Mouse (Mus musculus) forebrain, embryonic 12.5 days (tissue): Measurements from ENCODE around the gene Rps26. TPM values are rescaled to one million over a fixed set of nuclear protein-coding genes. Genes with fewer than 3 reads are reported as not detected.

Source experiments
- ATAC-seq: fragments of 200-750 bp; cut with Nextera tagmentation; 2 replicates; pipeline ENCODE4 v1.8.0; 2017; ENCODE audit warnings: moderate TSS enrichment; ENCODE audit not compliant: low FRiP score
- H3K27ac ChIP-seq: fragments of 300-500 bp; sonication (generic); 2 replicates; pipeline ENCODE4 v1.5.1; 2016; ENCODE audit warnings: mild to moderate bottlenecking
- H3K27me3 ChIP-seq: fragments of 300-500 bp; sonication (generic); 2 replicates; pipeline ENCODE4 v1.6.1; 2016; ENCODE audit warnings: mild to moderate bottlenecking
- H3K36me3 ChIP-seq: fragments of 300-500 bp; sonication (generic); replicated peaks from 2 replicates; pipeline ENCODE4 v1.6.1; 2016; ENCODE audit warnings: mild to moderate bottlenecking
- H3K4me1 ChIP-seq: fragments of 300-500 bp; sonication (generic); 2 replicates; pipeline ENCODE4 v1.6.1; 2016
- H3K4me2 ChIP-seq: fragments of 300-500 bp; sonication (generic); 2 replicates; pipeline ENCODE4 v1.6.1; 2016; ENCODE audit warnings: mild to moderate bottlenecking, moderate library complexity
- H3K4me3 ChIP-seq: fragments of 300-500 bp; sonication (generic); replicated peaks from 2 replicates; pipeline ENCODE4 v1.5.1; 2016; ENCODE audit warnings: mild to moderate bottlenecking
- H3K9ac ChIP-seq: fragments of 300-500 bp; sonication (generic); 2 replicates; pipeline ENCODE4 v1.6.1; 2016; ENCODE audit warnings: mild to moderate bottlenecking
- H3K9me3 ChIP-seq: fragments of 300-500 bp; sonication (generic); 2 replicates; pipeline ENCODE4 v1.6.1; 2016
- WGBS: fragments of 180-500 bp; shearing (Covaris S2); methylation state at CpG from one replicate; pipeline ENCODE4 v1.1.7; 2016; 5-methylcytosine and 5-hydroxymethylcytosine counted together
- polyA plus RNA-seq: library from polyadenylated mRNA; unstranded; fragments of >200 nt; fragmentation: Nextera tagmentation; extraction: Ambion mirVana; gene quantifications from 2 replicates; pipeline ENCODE4 v1.2.1, GENCODE M21; 2016

The Rps26 gene
- polyA plus RNA-seq, 1 experiment from 2014 or later, result 501 TPM

- peak; percentile 40; the same call in 1 of the 2 replicates for ATAC-seq
- H3K4me1 ChIP-seq, result peaks cover 17% of the 10 kb centered on the region
- H3K9me3 ChIP-seq, result no peaks in the 10 kb centered on the region
- H3K4me3 ChIP-seq, result peak within 1 kb of the TSS; percentile 67
- no peaks in the 10 kb centered on the region for H3K36me3 ChIP-seq
- H3K27me3 ChIP-seq, result peaks cover 65% of the 10 kb centered on the region
- H3K9ac ChIP-seq, result peak within 1 kb of the TSS; percentile 64
- WGBS, result under 1% methylated on average over 34 of the region's 43 CpGs
- H3K4me2 ChIP-seq, result peak within 1 kb of the TSS; percentile 98
- H3K27ac ChIP-seq, result 0 out of 2 replicates have a peak within 1 kb of the TSS, but pooled peaks have one; percentile 19
These were observed 36.9 kb downstream of the Rps26 start, which contains the start of gene Erbb3 for GRCm38 (mm10) chr10:128589464-128590192. TSS of gene Erbb3 (minus strand) at chr10:128589652.

- Histone ChIP-seq H3K4me2 (peak overlapping the region; percentile 98), H3K4me3 (peak overlapping the region; percentile 67), H3K36me3 (no peaks in the 10 kb centered on the region), H3K9me3 (no peaks in the 10 kb centered on the region), H3K4me1 (peaks cover 17% of the 10 kb centered on the region), H3K27me3 (peaks cover 69% of the 10 kb centered on the region), H3K27ac (no peak overlapping the region), H3K9ac (peak overlapping the region; percentile 64)
- 2% methylated on average over 23 of the region's 23 CpGs for WGBS
- ATAC-seq, result peak; percentile 28; the same call in 1 of the 2 replicates
These were observed 37.6 kb downstream of the Rps26 start for GRCm38 (mm10) chr10:128588775-128589463.

GRCm38 (mm10) chr10:128588136-128588535, 38.4 kb downstream of the Rps26 start:
- H3K9ac ChIP-seq, result no peak overlapping the region
- no peaks in the 10 kb centered on the region for H3K9me3 ChIP-seq
- WGBS, result 25% methylated on average over 1 of the region's 1 CpGs
- H3K4me1 ChIP-seq, result peaks cover 17% of the 10 kb centered on the region
- no peak overlapping the region for H3K4me2 ChIP-seq
- no peak overlapping the region for H3K27ac ChIP-seq
- peaks cover 71% of the 10 kb centered on the region for H3K27me3 ChIP-seq
- ATAC-seq, result no peak
- no peak overlapping the region for H3K4me3 ChIP-seq
- H3K36me3 ChIP-seq, result no peaks in the 10 kb centered on the region

- ATAC-seq, result no peak
These were observed 38.9 kb downstream of the Rps26 start for GRCm38 (mm10) chr10:128587697-128588096.

GRCm38 (mm10) chr10:128587120-128587519, 39.4 kb downstream of the Rps26 start:
- Histone ChIP-seq H3K4me3 (no peak overlapping the region), H3K27ac (no peak overlapping the region), H3K9me3 (no peaks in the 10 kb centered on the region), H3K4me1 (peaks cover 17% of the 10 kb centered on the region), H3K36me3 (no peaks in the 10 kb centered on the region), H3K9ac (no peak overlapping the region), H3K4me2 (no peak overlapping the region), H3K27me3 (peaks cover 74% of the 10 kb centered on the region)
- WGBS, result 50% methylated on average over 4 of the region's 4 CpGs
- ATAC-seq, result no peak

More at GRCm38 (mm10) chr10:128587697-128588096, 38.9 kb downstream of the Rps26 start:
- Histone ChIP-seq H3K27me3 (peaks cover 74% of the 10 kb centered on the region), H3K4me1 (peaks cover 17% of the 10 kb centered on the region), H3K36me3 (no peaks in the 10 kb centered on the region), H3K9me3 (no peaks in the 10 kb centered on the region), H3K4me2 (no peak overlapping the region), H3K9ac (no peak overlapping the region), H3K4me3 (no peak overlapping the region), H3K27ac (no peak overlapping the region)
- WGBS, result 59% methylated on average over 8 of the region's 8 CpGs

- Histone ChIP-seq H3K27ac (no peak overlapping the region), H3K9ac (no peak overlapping the region), H3K27me3 (peaks cover 74% of the 10 kb centered on the region)
These were observed 40.0 kb downstream of the Rps26 start for GRCm38 (mm10) chr10:128586546-128586945.

GRCm38 (mm10) chr10:128584386-128584785, 42.2 kb downstream of the Rps26 start:
- WGBS, result 9% methylated on average over 4 of the region's 4 CpGs
- H3K36me3 ChIP-seq, result no peaks in the 10 kb centered on the region
- H3K4me1 ChIP-seq, result peaks cover 4% of the 10 kb centered on the region
- H3K4me2 ChIP-seq, result no peak overlapping the region
- H3K9ac ChIP-seq, result no peak overlapping the region
- H3K27ac ChIP-seq, result no peak overlapping the region
- ATAC-seq, result no peak
- no peaks in the 10 kb centered on the region for H3K9me3 ChIP-seq
- H3K27me3 ChIP-seq, result peaks cover 64% of the 10 kb centered on the region
- no peak overlapping the region for H3K4me3 ChIP-seq

More at GRCm38 (mm10) chr10:128586546-128586945, 40.0 kb downstream of the Rps26 start:
- no peak overlapping the region for H3K4me2 ChIP-seq
- WGBS, result 15% methylated on average over 1 of the region's 1 CpGs
- ATAC-seq, result no peak
- no peaks in the 10 kb centered on the region for H3K9me3 ChIP-seq
- H3K36me3 ChIP-seq, result no peaks in the 10 kb centered on the region
- no peak overlapping the region for H3K4me3 ChIP-seq
- H3K4me1 ChIP-seq, result peaks cover 17% of the 10 kb centered on the region

- 25% methylated on average over 7 of the region's 7 CpGs for WGBS
- no peak overlapping the region for H3K27ac ChIP-seq
- no peak overlapping the region for H3K4me2 ChIP-seq
- no peaks in the 10 kb centered on the region for H3K36me3 ChIP-seq
- H3K9ac ChIP-seq, result no peak overlapping the region
- H3K9me3 ChIP-seq, result no peaks in the 10 kb centered on the region
- peaks cover 57% of the 10 kb centered on the region for H3K27me3 ChIP-seq
- ATAC-seq, result no peak; the same call in 1 of the 2 replicates
- H3K4me3 ChIP-seq, result no peak overlapping the region
- no peaks in the 10 kb centered on the region for H3K4me1 ChIP-seq
These were observed 42.9 kb downstream of the Rps26 start for GRCm38 (mm10) chr10:128583644-128584043.

- no peaks in the 10 kb centered on the region for H3K36me3 ChIP-seq
- no peak for ATAC-seq
- H3K9ac ChIP-seq, result no peak overlapping the region
- no peak overlapping the region for H3K4me3 ChIP-seq
- H3K9me3 ChIP-seq, result no peaks in the 10 kb centered on the region
- no peak overlapping the region for H3K4me2 ChIP-seq
- peaks cover 18% of the 10 kb centered on the region for H3K27me3 ChIP-seq
- WGBS, result 84% methylated on average over 4 of the region's 4 CpGs
- no peaks in the 10 kb centered on the region for H3K4me1 ChIP-seq
- no peak overlapping the region for H3K27ac ChIP-seq
These were observed 46.8 kb downstream of the Rps26 start for GRCm38 (mm10) chr10:128579731-128580130.

GRCm38 (mm10) chr10:128579298-128579697, 47.2 kb downstream of the Rps26 start:
- Histone ChIP-seq H3K9me3 (no peaks in the 10 kb centered on the region), H3K27ac (no peak overlapping the region), H3K9ac (no peak overlapping the region), H3K4me3 (no peak overlapping the region), H3K27me3 (peaks cover 13% of the 10 kb centered on the region), H3K4me2 (no peak overlapping the region), H3K36me3 (no peaks in the 10 kb centered on the region), H3K4me1 (no peaks in the 10 kb centered on the region)
- WGBS, result 88% methylated on average over 3 of the region's 3 CpGs
- no peak for ATAC-seq

- Histone ChIP-seq H3K36me3 (no peaks in the 10 kb centered on the region), H3K4me2 (no peak overlapping the region), H3K27me3 (peaks cover 5% of the 10 kb centered on the region; the same call in 1 of the 2 replicates), H3K4me3 (no peak overlapping the region), H3K4me1 (no peaks in the 10 kb centered on the region), H3K9me3 (no peaks in the 10 kb centered on the region), H3K9ac (no peak overlapping the region), H3K27ac (no peak overlapping the region)
- 80% methylated on average over 11 of the region's 11 CpGs for WGBS
- ATAC-seq, result no peak
These were observed 48.2 kb downstream of the Rps26 start for GRCm38 (mm10) chr10:128578330-128578729.

- H3K27ac ChIP-seq, result no peak overlapping the region
- no peaks in the 10 kb centered on the region for H3K36me3 ChIP-seq
- no peak overlapping the region for H3K9ac ChIP-seq
- H3K4me3 ChIP-seq, result no peak overlapping the region
- ATAC-seq, result no peak
- H3K4me2 ChIP-seq, result no peak overlapping the region
- H3K9me3 ChIP-seq, result no peaks in the 10 kb centered on the region
- no peaks in the 10 kb centered on the region for H3K27me3 ChIP-seq
- 89% methylated on average over 2 of the region's 2 CpGs for WGBS
- H3K4me1 ChIP-seq, result no peaks in the 10 kb centered on the region
These were observed 51.5 kb downstream of the Rps26 start for GRCm38 (mm10) chr10:128575063-128575462.
